Mouse (Mus musculus): ENCODE results near the gene Anp32e. TPM values are rescaled to one million over a fixed set of nuclear protein-coding genes. Genes with fewer than 3 reads are reported as not detected.
"Not testable (repeated sequence)": the region's sequence is repeated elsewhere in the genome, so short reads cannot be mapped to it uniquely, and the experiment has no call there.

The Anp32e gene
- polyA plus RNA-seq, 1 experiment, result 36.6 TPM

GRCm38 (mm10) chr3:95902643-95903042 is 26.4 kb upstream of the Anp32e start:
- Histone ChIP-seq H3K36me3 (ENCODE audit: control insufficient read depth) (peaks cover 4% of the 10 kb centered on the region), H3K4me3 (replicated peaks) (no peak overlapping the region), H3K9me3 (ENCODE audit: control insufficient read depth, low read length) (peaks cover 11% of the 10 kb centered on the region; the same call in 1 of the 2 replicates), H3K4me1 (ENCODE audit: control insufficient read depth) (peaks cover 15% of the 10 kb centered on the region), H3K27me3 (ENCODE audit: control insufficient read depth) (peaks cover 75% of the 10 kb centered on the region)
- TF ChIP-seq GATA1 (IDR thresholded peaks at IDR 0.05; ENCODE audit: low read length) (no peak), TAL1 (IDR thresholded peaks at IDR 0.05; ENCODE audit: low read length) (no peak)

DNA sequence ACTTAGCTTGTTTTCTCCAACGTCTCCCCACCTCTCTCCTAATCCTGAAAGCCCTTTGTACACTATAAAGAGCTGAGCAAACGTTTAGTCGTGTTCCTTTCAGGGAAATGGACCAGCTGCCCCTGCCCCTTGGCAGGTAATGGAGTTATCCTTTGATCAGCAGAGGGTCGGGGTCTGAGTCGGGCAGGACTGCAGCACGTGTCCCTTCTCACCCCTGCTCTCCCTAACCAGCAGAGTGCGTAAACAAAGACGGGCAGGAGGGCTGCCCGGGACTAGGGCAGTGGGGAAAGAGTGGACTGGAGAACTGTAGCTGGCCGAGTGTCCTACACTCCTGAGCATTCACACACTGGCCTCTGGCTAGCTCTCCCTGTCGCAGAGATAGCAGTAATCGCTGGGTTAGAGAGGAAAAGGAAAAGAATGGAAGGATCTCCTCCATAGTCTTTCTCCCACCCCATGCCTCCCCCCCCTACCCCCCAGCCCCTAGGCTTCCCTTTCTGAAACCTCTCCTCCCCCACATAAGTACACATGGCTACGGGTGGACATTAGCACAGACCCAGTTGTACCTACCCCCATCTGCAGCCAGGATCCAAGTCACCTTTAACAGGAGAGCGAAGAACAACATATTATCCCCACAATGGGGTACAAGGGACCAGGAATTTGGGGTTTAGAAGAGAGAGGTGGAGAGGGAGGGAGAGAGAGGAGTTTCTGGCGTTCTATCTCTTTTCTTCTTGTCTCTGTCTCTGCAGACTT is 25.1 kb upstream of the Anp32e start:
- Histone ChIP-seq H3K4me3 (replicated peaks) (peak overlapping the region; percentile 12), H3K36me3 (ENCODE audit: control insufficient read depth) (no peaks in the 10 kb centered on the region), H3K4me1 (ENCODE audit: control insufficient read depth) (peaks cover 15% of the 10 kb centered on the region), H3K27me3 (ENCODE audit: control insufficient read depth) (peaks cover 87% of the 10 kb centered on the region), H3K9me3 (ENCODE audit: control insufficient read depth, low read length) (peaks cover 11% of the 10 kb centered on the region; the same call in 1 of the 2 replicates)
- TF ChIP-seq TAL1 (IDR thresholded peaks at IDR 0.05; ENCODE audit: low read length) (no peak), GATA1 (IDR thresholded peaks at IDR 0.05; ENCODE audit: low read length) (no peak)

- Histone ChIP-seq H3K36me3 (ENCODE audit: control insufficient read depth) (no peaks in the 10 kb centered on the region), H3K4me1 (ENCODE audit: control insufficient read depth) (peaks cover 15% of the 10 kb centered on the region), H3K27me3 (ENCODE audit: control insufficient read depth) (peaks cover 92% of the 10 kb centered on the region), H3K4me3 (replicated peaks) (peak within 1 kb of the TSS; percentile 23), H3K9me3 (ENCODE audit: control insufficient read depth, low read length) (peaks cover 11% of the 10 kb centered on the region; the same call in 1 of the 2 replicates)
- TF ChIP-seq GATA1 (IDR thresholded peaks at IDR 0.05; ENCODE audit: low read length), result no peak
- TF ChIP-seq TAL1 (IDR thresholded peaks at IDR 0.05; ENCODE audit: low read length), result no peak
Measured at GRCm38 (mm10) chr3:95904568-95904967, 24.5 kb upstream of the Anp32e start, which contains the start of gene Car14. Gene Car14 (minus strand): TSS chr3:95904691.

GRCm38 (mm10) chr3:95905146-95905939 is 23.7 kb upstream of the Anp32e start:
- H3K36me3 ChIP-seq (ENCODE audit: control insufficient read depth), result no peaks in the 10 kb centered on the region
- H3K27me3 ChIP-seq (ENCODE audit: control insufficient read depth), result peaks cover 87% of the 10 kb centered on the region
- TF ChIP-seq TAL1 (IDR thresholded peaks at IDR 0.05; ENCODE audit: low read length) (no peak), GATA1 (IDR thresholded peaks at IDR 0.05; ENCODE audit: low read length) (no peak)
- H3K9me3 ChIP-seq (ENCODE audit: control insufficient read depth, low read length), result peaks cover 11% of the 10 kb centered on the region; the same call in 1 of the 2 replicates
- peaks cover 15% of the 10 kb centered on the region for H3K4me1 ChIP-seq (ENCODE audit: control insufficient read depth)
- H3K4me3 ChIP-seq (replicated peaks), result peak overlapping the region; percentile 23

DNA sequence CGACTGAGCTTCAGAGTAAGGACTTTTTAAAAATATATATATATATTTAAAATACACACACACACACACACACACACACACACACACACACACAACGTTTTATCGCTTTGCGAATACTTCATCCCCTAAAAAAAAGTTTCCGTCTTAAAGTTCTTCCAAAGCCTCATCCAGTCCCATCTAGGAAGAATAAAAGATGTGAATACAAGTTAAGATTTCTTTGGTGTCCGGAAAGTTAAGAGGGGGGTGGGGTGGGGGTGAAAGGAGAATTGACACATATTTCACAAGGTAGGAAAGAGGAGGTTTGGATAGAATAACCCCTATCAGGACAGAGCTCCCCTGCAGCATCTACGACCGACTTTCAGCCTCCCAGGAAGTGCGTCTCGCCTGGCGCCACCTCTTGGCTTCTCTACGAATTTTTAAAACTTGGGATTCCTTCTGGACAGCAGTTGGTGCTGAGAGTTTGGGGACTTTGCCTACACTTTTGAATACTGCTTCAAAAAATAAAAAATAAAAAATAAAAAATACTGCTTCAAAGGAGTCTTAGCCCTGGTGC is 23.0 kb upstream of the Anp32e start:
- peaks cover 89% of the 10 kb centered on the region for H3K27me3 ChIP-seq (ENCODE audit: control insufficient read depth)
- no peak for TF ChIP-seq TAL1 (IDR thresholded peaks at IDR 0.05; ENCODE audit: low read length)
- no peak for TF ChIP-seq GATA1 (IDR thresholded peaks at IDR 0.05; ENCODE audit: low read length)
- peaks cover 11% of the 10 kb centered on the region; the same call in 1 of the 2 replicates for H3K9me3 ChIP-seq (ENCODE audit: control insufficient read depth, low read length)
- H3K36me3 ChIP-seq (ENCODE audit: control insufficient read depth), result no peaks in the 10 kb centered on the region
- peaks cover 15% of the 10 kb centered on the region for H3K4me1 ChIP-seq (ENCODE audit: control insufficient read depth)
- no peak overlapping the region for H3K4me3 ChIP-seq (replicated peaks)

GRCm38 (mm10) chr3:95906860-95907259 is 22.2 kb upstream of the Anp32e start:
- no peak for TF ChIP-seq GATA1 (IDR thresholded peaks at IDR 0.05; ENCODE audit: low read length)
- TF ChIP-seq TAL1 (IDR thresholded peaks at IDR 0.05; ENCODE audit: low read length), result no peak
- Histone ChIP-seq H3K27me3 (ENCODE audit: control insufficient read depth) (peaks cover 81% of the 10 kb centered on the region), H3K4me1 (ENCODE audit: control insufficient read depth) (peaks cover 15% of the 10 kb centered on the region), H3K9me3 (ENCODE audit: control insufficient read depth, low read length) (peaks cover 11% of the 10 kb centered on the region; the same call in 1 of the 2 replicates), H3K4me3 (replicated peaks) (peak overlapping the region; percentile 12), H3K36me3 (ENCODE audit: control insufficient read depth) (no peaks in the 10 kb centered on the region)

GRCm38 (mm10) chr3:95907613-95908012 is 21.4 kb upstream of the Anp32e start:
- no peak for TF ChIP-seq GATA1 (IDR thresholded peaks at IDR 0.05; ENCODE audit: low read length)
- no peak for TF ChIP-seq TAL1 (IDR thresholded peaks at IDR 0.05; ENCODE audit: low read length)
- Histone ChIP-seq H3K4me1 (ENCODE audit: control insufficient read depth) (peaks cover 15% of the 10 kb centered on the region), H3K9me3 (ENCODE audit: control insufficient read depth, low read length) (peaks cover 11% of the 10 kb centered on the region; the same call in 1 of the 2 replicates), H3K27me3 (ENCODE audit: control insufficient read depth) (peaks cover 73% of the 10 kb centered on the region), H3K36me3 (ENCODE audit: control insufficient read depth) (no peaks in the 10 kb centered on the region), H3K4me3 (replicated peaks) (no peak overlapping the region)

DNA sequence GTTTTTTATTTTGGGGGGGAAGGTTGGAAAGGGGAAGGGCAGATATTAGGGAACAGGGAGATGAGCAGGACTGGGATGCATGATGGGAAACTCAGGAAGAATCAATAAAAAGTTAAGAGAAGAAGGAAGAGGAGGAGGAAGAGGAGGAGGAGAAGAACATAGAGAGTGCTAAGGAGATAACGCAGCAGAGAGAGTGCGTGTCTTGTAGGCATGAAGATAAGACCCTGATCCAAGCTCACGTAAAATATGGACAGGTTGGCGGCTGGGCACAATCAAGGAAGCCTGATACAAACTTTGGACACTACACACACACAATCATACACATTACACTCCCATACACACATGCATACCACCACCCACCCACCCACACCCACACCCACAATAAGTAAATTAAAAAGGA is 14.3 kb upstream of the Anp32e start:
- peaks cover 7% of the 10 kb centered on the region for H3K4me1 ChIP-seq (ENCODE audit: control insufficient read depth)
- no peak overlapping the region for H3K4me3 ChIP-seq (replicated peaks)
- no peaks in the 10 kb centered on the region for H3K36me3 ChIP-seq (ENCODE audit: control insufficient read depth)
- TF ChIP-seq GATA1 (IDR thresholded peaks at IDR 0.05; ENCODE audit: low read length) (no peak), TAL1 (IDR thresholded peaks at IDR 0.05; ENCODE audit: low read length) (no peak)
- H3K27me3 ChIP-seq (ENCODE audit: control insufficient read depth), result peaks cover 12% of the 10 kb centered on the region
- H3K9me3 ChIP-seq (ENCODE audit: control insufficient read depth, low read length), result no peaks in the 10 kb centered on the region

DNA sequence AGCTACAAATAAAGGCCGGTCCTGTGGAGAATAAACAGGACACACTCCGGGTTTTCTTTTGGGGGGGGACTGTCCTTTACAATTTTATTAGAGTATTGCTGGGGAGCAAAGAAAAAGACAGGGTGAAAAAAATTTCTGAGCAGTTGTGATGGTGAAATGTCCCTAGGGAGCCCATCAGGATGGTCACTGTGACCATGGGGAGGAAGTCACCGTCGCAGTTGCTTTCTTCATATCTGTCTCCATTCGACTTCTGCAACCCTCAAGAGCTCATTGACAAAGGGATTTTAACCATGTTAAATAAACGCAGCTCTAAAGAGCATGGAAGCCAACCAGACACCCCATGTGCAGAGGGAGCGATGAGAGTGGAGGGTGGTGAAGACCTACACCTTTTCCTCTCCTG is 12.3 kb upstream of the Anp32e start:
- Histone ChIP-seq H3K36me3 (ENCODE audit: control insufficient read depth) (no peaks in the 10 kb centered on the region), H3K27me3 (ENCODE audit: control insufficient read depth) (peaks cover 8% of the 10 kb centered on the region), H3K4me1 (ENCODE audit: control insufficient read depth) (peaks cover 8% of the 10 kb centered on the region), H3K4me3 (replicated peaks) (no peak overlapping the region), H3K9me3 (ENCODE audit: control insufficient read depth, low read length) (no peaks in the 10 kb centered on the region)
- TF ChIP-seq GATA1 (IDR thresholded peaks at IDR 0.05; ENCODE audit: low read length), result no peak

GRCm38 (mm10) chr3:95920532-95920931 is 8.5 kb upstream of the Anp32e start:
- not testable (repeated sequence) for H3K9me3 ChIP-seq (ENCODE audit: control insufficient read depth, low read length); H3K4me1 ChIP-seq (ENCODE audit: control insufficient read depth); H3K27me3 ChIP-seq (ENCODE audit: control insufficient read depth); H3K36me3 ChIP-seq (ENCODE audit: control insufficient read depth); H3K4me3 ChIP-seq (replicated peaks)

DNA sequence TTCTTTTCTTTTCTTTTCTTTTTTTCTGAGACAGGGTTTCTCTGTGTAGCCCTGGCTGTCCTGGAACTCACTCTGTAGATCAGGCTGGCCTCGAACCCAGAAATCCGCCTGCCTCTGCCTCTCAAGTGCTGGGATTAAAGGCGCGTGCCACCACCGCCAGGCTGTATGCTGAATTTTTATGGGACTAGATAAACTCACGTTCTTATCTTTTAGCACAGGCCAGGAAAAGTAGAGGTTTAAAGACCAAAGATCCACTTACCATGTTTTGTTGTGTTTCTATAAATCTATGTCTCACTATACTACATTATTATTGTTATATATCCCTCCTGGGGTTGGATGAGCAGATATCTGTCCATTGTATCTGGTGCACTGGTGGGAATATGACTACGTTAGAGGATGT is 5.6 kb upstream of the Anp32e start:
- H3K27me3 ChIP-seq (ENCODE audit: control insufficient read depth); H3K4me3 ChIP-seq (replicated peaks); H3K9me3 ChIP-seq (ENCODE audit: control insufficient read depth, low read length); H3K36me3 ChIP-seq (ENCODE audit: control insufficient read depth): not testable (repeated sequence)
- H3K4me1 ChIP-seq (ENCODE audit: control insufficient read depth), result peaks cover 12% of the 10 kb centered on the region
